Mouse (Mus musculus) liver, postnatal 0 days (tissue): ENCODE results near the gene Mcu. TPM values are rescaled to one million over a fixed set of nuclear protein-coding genes. Genes with fewer than 3 reads are reported as not detected.

Source experiments
- ATAC-seq: fragments of 200-750 bp; cut with Nextera tagmentation; 2 replicates; pipeline ENCODE4 v1.8.0; 2017; ENCODE audit warnings: mild to moderate bottlenecking, moderate library complexity
- DNase-seq: peaks from one replicate; pipeline ENCODE4 v3.0.0-alpha.2; 2016
- H3K27ac ChIP-seq: fragments of 300-500 bp; sonication (generic); 2 replicates; pipeline ENCODE4 v1.5.1; 2014; ENCODE audit warnings: antibody characterized with exemption, moderate library complexity, mild to moderate bottlenecking, low read depth
- H3K27me3 ChIP-seq: fragments of 300-500 bp; sonication (generic); 2 replicates; pipeline ENCODE4 v1.6.1; 2014; ENCODE audit warnings: low read length, control low read depth, mixed read lengths; ENCODE audit not compliant: insufficient read depth
- H3K36me3 ChIP-seq: fragments of 300-500 bp; sonication (generic); replicated peaks from 2 replicates; pipeline ENCODE4 v1.6.1; 2014; ENCODE audit warnings: mild to moderate bottlenecking, control low read depth, low read length, moderate library complexity, mixed read lengths; ENCODE audit not compliant: insufficient read depth
- H3K4me1 ChIP-seq: fragments of 300-500 bp; sonication (generic); 2 replicates; pipeline ENCODE4 v1.6.1; 2014; ENCODE audit warnings: antibody characterized with exemption, mild to moderate bottlenecking, control low read depth; ENCODE audit not compliant: insufficient read depth
- H3K4me2 ChIP-seq: fragments of 300-500 bp; sonication (generic); 2 replicates; pipeline ENCODE4 v1.6.1; 2014; ENCODE audit warnings: low read depth, mild to moderate bottlenecking, low read length, moderate library complexity, mixed read lengths
- H3K4me3 ChIP-seq: fragments of 300-500 bp; sonication (generic); 2 replicates; pipeline ENCODE4 v1.5.1; 2014; ENCODE audit warnings: low read depth, low read length
- H3K9ac ChIP-seq: fragments of 300-500 bp; sonication (generic); replicated peaks from 2 replicates; pipeline ENCODE4 v1.6.1; 2014; ENCODE audit warnings: mild to moderate bottlenecking, moderate library complexity
- H3K9me3 ChIP-seq: fragments of 300-500 bp; sonication (generic); 2 replicates; pipeline ENCODE4 v1.6.1; 2016; ENCODE audit warnings: mild to moderate bottlenecking, control low read depth, low read length, mixed read lengths
- CTCF ChIP-seq: sonication (generic); IDR thresholded peaks from 2 replicates; pipeline ENCODE4 v1.5.1; 2016; ENCODE audit warnings: antibody characterized with exemption, low read depth
- EP300 ChIP-seq: IDR thresholded peaks from 2 replicates; pipeline ENCODE4 v1.6.1; 2016; ENCODE audit warnings: antibody characterized with exemption, low read depth, mild to moderate bottlenecking
- WGBS: fragments of 180-500 bp; shearing (Covaris S2); extraction: QIAGEN DNeasy Blood & Tissue Kit; methylation state at CpG from one replicate; pipeline ENCODE4 v1.1.7; 2014; ENCODE audit not compliant: insufficient replicate concordance; 5-methylcytosine and 5-hydroxymethylcytosine counted together
- polyA plus RNA-seq: library from polyadenylated mRNA; unstranded; fragments of >200 nt; fragmentation: Nextera tagmentation; extraction: Ambion mirVana; gene quantifications from 2 replicates; pipeline ENCODE4 v1.2.1, GENCODE M21; 2015

Mcu gene
- polyA plus RNA-seq, 1 experiment from 2014 or later, result 13.5 TPM

- Histone ChIP-seq H3K9me3 (0 out of 2 replicates have a peak, but pooled peaks cover 2% of the 10 kb centered on the region), H3K27me3 (no peaks in the 10 kb centered on the region), H3K9ac (no peak overlapping the region), H3K4me3 (no peak overlapping the region), H3K36me3 (no peaks in the 10 kb centered on the region), H3K4me2 (no peak overlapping the region), H3K4me1 (peaks cover 18% of the 10 kb centered on the region), H3K27ac (no peak overlapping the region)
- TF ChIP-seq EP300 (no peak), CTCF (no peak)
- 73% methylated on average over 1 of the region's 1 CpGs for WGBS
- ATAC-seq, result no peak
- DNase-seq, result no peak
Observed at GRCm38 (mm10) chr10:59569481-59569869, 47.0 kb downstream of the Mcu start.

- 73% methylated on average over 10 of the region's 10 CpGs for WGBS
Observed at GRCm38 (mm10) chr10:59568665-59569480, 47.6 kb downstream of the Mcu start.

GRCm38 (mm10) chr10:59566968-59567367 is 49.5 kb downstream of the Mcu start:
- H3K9me3 ChIP-seq, result no peaks in the 10 kb centered on the region
- H3K4me1 ChIP-seq, result peaks cover 16% of the 10 kb centered on the region
- no peaks in the 10 kb centered on the region for H3K27me3 ChIP-seq
- H3K9ac ChIP-seq, result no peak overlapping the region
- no peak overlapping the region for H3K27ac ChIP-seq
- DNase-seq (no peak), ATAC-seq (no peak)
- TF ChIP-seq CTCF (no peak), EP300 (no peak)
- no peaks in the 10 kb centered on the region for H3K36me3 ChIP-seq
- H3K4me3 ChIP-seq, result no peak overlapping the region
- no peak overlapping the region for H3K4me2 ChIP-seq
- 88% methylated on average over 13 of the region's 13 CpGs for WGBS

More at GRCm38 (mm10) chr10:59568665-59569480, 47.6 kb downstream of the Mcu start:
- H3K4me2 ChIP-seq, result no peak overlapping the region
- H3K9ac ChIP-seq, result no peak overlapping the region
- H3K27me3 ChIP-seq, result no peaks in the 10 kb centered on the region
- 0 out of 2 replicates have a peak, but pooled peaks cover 2% of the 10 kb centered on the region for H3K9me3 ChIP-seq
- H3K4me1 ChIP-seq, result peaks cover 18% of the 10 kb centered on the region
- TF ChIP-seq EP300 (no peak), CTCF (no peak)
- DNase-seq, result no peak
- H3K36me3 ChIP-seq, result no peaks in the 10 kb centered on the region
- no peak for ATAC-seq
- H3K27ac ChIP-seq, result no peak overlapping the region
- no peak overlapping the region for H3K4me3 ChIP-seq

- TF ChIP-seq EP300 (no peak), CTCF (no peak)
Observed at GRCm38 (mm10) chr10:59565995-59566410, 50.5 kb downstream of the Mcu start.

GRCm38 (mm10) chr10:59564551-59564950 is 51.9 kb downstream of the Mcu start:
- Histone ChIP-seq H3K4me2 (no peak overlapping the region), H3K4me3 (no peak overlapping the region), H3K36me3 (no peaks in the 10 kb centered on the region), H3K9ac (no peak overlapping the region), H3K9me3 (no peaks in the 10 kb centered on the region), H3K27me3 (no peaks in the 10 kb centered on the region), H3K4me1 (0 out of 2 replicates have a peak, but pooled peaks cover 4% of the 10 kb centered on the region), H3K27ac (peak overlapping the region; percentile 48)
- DNase-seq, result peak; percentile 30
- ATAC-seq, result peak; percentile 61
- no peak for TF ChIP-seq CTCF
- TF ChIP-seq EP300, result peak; percentile 47; the same call in 1 of the 2 replicates
- WGBS, result 51% methylated on average over 5 of the region's 5 CpGs

More at GRCm38 (mm10) chr10:59565995-59566410, 50.5 kb downstream of the Mcu start:
- DNase-seq (no peak), ATAC-seq (no peak)
- H3K4me2 ChIP-seq, result no peak overlapping the region
- no peaks in the 10 kb centered on the region for H3K27me3 ChIP-seq
- H3K27ac ChIP-seq, result no peak overlapping the region
- no peak overlapping the region for H3K4me3 ChIP-seq
- 78% methylated on average over 2 of the region's 2 CpGs for WGBS
- no peak overlapping the region for H3K9ac ChIP-seq
- peaks cover 9% of the 10 kb centered on the region; the same call in 1 of the 2 replicates for H3K4me1 ChIP-seq
- no peaks in the 10 kb centered on the region for H3K36me3 ChIP-seq
- no peaks in the 10 kb centered on the region for H3K9me3 ChIP-seq

- 46% methylated on average over 4 of the region's 4 CpGs for WGBS
- Histone ChIP-seq H3K27ac (no peak overlapping the region), H3K9ac (no peak overlapping the region), H3K9me3 (no peaks in the 10 kb centered on the region), H3K4me3 (no peak overlapping the region), H3K4me1 (no peaks in the 10 kb centered on the region), H3K36me3 (no peaks in the 10 kb centered on the region), H3K27me3 (no peaks in the 10 kb centered on the region), H3K4me2 (no peak overlapping the region)
- ATAC-seq, result no peak
- no peak for DNase-seq
- TF ChIP-seq CTCF (no peak), EP300 (no peak)
Observed at GRCm38 (mm10) chr10:59562511-59562910, 54.0 kb downstream of the Mcu start.
